Mouse (Mus musculus): ENCODE data around the gene Gm28230.

Gm28230 gene

DNA sequence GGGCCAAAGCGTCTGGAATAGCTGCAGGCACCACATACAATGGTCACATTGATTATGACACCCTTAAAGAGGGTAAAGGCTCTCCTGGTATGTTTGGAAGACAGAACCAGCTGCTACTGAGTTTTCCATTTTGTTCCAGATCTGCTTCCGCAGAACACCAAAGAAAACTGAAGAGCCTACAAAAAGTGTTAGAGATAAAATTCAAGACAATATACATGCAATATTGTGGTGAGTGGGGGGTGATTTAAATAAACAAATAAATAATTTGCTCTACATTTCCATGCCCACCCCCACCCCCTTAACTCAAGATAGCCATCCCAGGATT, 12.9 kb downstream of the Gm28230 start:
- DNase-seq (ENCODE audit: low read depth, low spot score): no peak

- no peak for DNase-seq (ENCODE audit: low read depth, low spot score)
These were observed 13.3 kb downstream of the Gm28230 start for GRCm38 (mm10) chr2:74739869-74740268.

GRCm38 (mm10) chr2:74740311-74741091, 14.0 kb downstream of the Gm28230 start:
- DNase-seq (ENCODE audit: low read depth, low spot score): no peak

DNA sequence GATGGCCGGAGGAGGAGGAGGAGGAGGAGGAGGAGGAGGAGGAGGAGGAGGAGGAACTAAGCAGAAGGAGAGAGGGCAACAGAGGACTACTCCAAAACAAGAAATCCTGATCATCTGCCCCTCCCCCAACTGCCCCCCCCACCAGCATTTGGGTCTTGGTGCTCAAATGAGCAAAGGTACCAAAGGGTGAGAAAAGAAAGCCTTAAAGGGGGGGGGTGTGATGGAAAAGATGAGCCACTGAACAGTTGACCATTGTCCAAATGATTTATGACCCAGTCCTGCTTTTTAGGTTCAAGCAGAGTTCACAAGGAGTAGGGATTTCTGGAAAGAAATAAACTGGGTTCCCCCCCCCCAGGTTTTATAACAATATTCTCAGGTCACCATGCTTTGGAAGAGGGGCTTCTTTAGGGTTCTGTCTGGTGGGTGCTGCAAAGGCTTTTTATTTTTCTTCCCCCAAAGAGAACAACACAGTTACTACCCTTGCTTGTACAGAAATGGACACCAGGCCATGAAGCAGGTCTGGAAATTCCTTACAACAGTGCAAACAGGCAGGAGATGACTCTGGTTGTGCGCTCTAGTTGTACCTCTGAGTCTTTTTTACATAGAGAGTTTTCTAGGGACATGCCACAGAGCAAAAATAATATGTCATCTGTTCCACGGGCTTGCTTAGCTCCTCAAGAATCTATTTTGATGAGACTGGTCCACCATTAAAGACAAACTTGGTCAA, 14.9 kb downstream of the Gm28230 start:
- no peak for DNase-seq (ENCODE audit: low read depth, low spot score)

- DNase-seq (ENCODE audit: low read depth, low spot score): no peak
These were observed 15.4 kb downstream of the Gm28230 start for GRCm38 (mm10) chr2:74741979-74742277.

- no peak for DNase-seq (ENCODE audit: low read depth, low spot score)
These were observed 19.2 kb downstream of the Gm28230 start for GRCm38 (mm10) chr2:74745540-74746297.

DNA sequence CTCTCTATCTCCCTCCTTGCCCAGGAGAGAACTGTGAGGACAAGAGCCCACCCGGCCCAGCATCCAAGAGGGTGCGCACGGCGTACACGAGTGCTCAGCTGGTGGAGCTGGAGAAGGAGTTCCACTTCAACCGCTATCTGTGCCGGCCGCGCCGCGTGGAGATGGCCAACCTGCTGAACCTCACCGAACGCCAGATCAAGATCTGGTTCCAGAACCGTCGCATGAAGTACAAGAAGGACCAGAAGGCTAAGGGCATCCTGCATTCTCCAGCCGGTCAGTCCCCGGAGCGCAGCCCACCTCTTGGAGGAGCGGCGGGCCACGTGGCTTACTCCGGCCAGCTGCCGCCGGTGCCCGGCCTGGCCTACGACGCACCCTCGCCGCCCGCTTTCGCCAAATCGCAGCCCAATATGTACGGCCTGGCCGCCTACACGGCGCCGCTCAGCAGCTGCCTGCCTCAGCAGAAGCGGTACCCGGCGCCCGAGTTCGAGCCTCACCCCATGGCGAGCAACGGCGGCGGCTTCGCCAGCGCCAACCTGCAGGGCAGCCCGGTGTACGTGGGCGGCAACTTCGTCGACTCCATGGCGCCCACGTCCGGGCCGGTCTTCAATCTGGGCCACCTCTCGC, 19.9 kb downstream of the Gm28230 start:
- no peak for DNase-seq (ENCODE audit: low read depth, low spot score)

GRCm38 (mm10) chr2:74747006-74747405, 20.5 kb downstream of the Gm28230 start:
- no peak for DNase-seq (ENCODE audit: low read depth, low spot score)

DNA sequence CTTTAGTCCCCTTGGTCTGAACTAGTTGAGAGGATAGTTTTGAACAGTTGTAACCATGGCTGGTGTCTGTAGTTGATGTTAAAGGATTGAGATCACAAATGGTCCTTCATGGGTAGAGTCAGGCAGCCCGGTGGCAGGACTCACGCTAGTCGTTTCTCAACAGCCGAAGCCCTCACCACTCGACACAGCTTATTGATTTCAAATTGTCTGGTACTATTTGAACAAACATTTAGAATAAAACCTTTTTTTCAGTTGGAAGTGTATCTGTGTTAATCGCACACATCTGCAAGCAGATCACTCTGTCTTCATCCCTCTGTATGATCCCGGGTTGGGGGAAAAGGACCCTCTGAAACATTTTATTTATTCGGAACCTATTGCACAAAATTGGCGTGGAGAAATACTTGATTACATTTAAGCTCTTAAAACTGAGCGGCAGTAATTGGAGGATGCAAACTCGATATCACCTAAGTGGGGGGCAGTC, 21.2 kb downstream of the Gm28230 start:
- no peak for DNase-seq (ENCODE audit: low read depth, low spot score)

- DNase-seq (ENCODE audit: low read depth, low spot score): no peak
These were observed 22.0 kb downstream of the Gm28230 start for GRCm38 (mm10) chr2:74748436-74748995.

- peak; percentile 47 for DNase-seq (ENCODE audit: low read depth, low spot score)
These were observed 23.0 kb downstream of the Gm28230 start for GRCm38 (mm10) chr2:74749337-74750121.

- no peak for DNase-seq (ENCODE audit: low read depth, low spot score)
These were observed 24.3 kb downstream of the Gm28230 start for GRCm38 (mm10) chr2:74750731-74751250.

DNA sequence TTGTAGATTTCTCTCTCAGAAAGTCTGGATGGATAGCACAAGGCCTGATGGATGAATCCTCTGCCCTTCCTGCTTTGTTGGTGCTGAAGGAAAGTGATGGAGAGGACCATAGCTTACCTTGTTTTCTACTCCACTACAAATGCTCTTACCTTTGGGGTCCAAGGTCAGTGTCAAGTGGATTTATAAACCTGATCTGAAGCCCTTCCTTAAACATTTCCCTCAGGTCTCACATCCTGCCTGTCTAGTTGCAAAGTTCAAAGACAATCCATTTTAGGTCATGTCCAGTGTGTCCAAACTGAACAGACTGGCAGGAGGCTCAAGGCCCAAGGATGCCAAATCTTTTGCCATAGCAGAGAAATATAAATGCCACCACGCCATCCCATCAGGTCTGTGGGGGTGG, 25.3 kb downstream of the Gm28230 start:
- DNase-seq (ENCODE audit: low read depth, low spot score): no peak

DNA sequence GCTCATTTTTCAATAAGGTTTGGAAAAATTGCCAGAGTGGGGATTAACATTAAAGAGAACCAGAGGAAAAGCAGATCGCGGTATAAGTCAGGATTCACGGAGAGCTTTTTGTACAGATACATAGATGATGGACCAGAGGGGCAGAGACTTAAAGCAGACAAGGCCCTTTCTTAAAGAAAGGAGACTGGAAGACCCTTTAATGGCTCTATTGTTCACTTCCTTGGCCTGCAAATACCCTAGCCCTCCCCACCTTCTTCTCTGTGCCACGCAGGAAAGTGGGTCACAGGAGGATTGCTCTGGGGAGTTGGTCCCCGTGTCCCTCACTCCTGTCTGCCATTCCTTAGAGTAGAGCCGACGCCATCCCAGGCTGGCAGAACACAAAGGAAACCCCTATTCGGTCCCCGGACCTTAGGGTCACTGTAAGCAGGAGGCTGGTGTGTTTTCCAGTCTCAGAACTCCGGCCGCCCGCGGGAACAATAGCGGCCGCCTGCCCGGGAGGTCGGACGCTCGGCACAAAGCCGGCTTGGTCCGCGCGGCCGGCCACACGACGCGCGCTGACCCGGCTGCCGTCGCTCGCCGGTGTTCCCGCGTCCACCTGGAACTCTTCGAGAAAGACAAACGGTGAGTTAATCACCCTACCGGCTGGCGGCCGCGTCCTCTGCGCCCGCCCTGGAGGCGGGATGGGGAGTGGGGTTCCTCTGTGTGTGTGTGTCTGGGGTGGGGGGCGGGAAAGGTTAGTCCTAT, 26.1 kb downstream of the Gm28230 start:
- DNase-seq (ENCODE audit: low read depth, low spot score): no peak

DNA sequence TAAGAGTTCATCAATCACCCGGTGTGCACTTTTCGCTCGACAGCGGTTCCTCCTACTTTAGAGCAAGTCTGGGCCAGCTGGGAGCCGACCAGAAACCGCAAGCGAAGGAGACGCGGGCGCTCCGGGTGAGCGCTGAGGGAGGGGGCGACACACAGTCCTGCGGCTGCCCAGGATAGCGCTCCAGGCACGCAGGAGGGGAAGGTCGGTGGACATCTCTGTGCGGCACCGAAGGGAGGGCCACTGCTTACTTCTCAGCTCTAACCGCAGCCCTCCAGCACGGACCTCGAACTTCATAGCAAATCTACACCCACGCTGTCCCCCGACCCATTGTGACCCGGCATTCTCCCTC, 26.6 kb downstream of the Gm28230 start:
- no peak for DNase-seq (ENCODE audit: low read depth, low spot score)

- DNase-seq (ENCODE audit: low read depth, low spot score): no peak
These were observed 27.2 kb downstream of the Gm28230 start for GRCm38 (mm10) chr2:74753711-74754110.

GRCm38 (mm10) chr2:74760146-74760545, 33.6 kb downstream of the Gm28230 start:
- DNase-seq (ENCODE audit: low read depth, low spot score): no peak

DNA sequence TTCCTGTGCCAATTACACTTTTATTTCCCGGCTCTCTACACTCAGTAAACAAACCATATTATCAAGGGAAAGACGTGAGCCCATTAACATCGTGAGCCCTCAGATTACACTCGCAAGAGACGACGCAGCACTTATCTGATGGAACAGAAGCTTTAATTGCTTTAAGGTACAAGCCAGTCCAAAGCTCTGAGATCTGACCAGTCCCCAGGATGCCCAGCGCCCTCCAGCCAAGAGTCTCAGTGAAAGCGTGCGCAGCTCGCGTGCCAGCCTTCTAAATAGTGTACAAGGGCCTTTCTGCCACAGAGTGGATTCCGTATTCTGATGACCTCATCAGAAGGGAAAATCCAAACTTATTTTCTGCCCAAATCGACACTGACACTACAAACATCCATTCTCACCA, 35.4 kb downstream of the Gm28230 start:
- DNase-seq (ENCODE audit: low read depth, low spot score): no peak

GRCm38 (mm10) chr2:74762522-74763244, 36.2 kb downstream of the Gm28230 start, which contains the start of gene Hoxd1:
Gene Hoxd1, plus strand, starts transcription at chr2:74762980.
- peak; percentile 70 for DNase-seq (ENCODE audit: low read depth, low spot score)

All from R1 (cell line).